Mouse (Mus musculus) liver, embryonic 13.5 days (tissue): ENCODE results near the gene Ulk4. TPM values are rescaled to one million over a fixed set of nuclear protein-coding genes. Genes with fewer than 3 reads are reported as not detected.
"Not testable (repeated sequence)": the region's sequence is repeated elsewhere in the genome, so short reads cannot be mapped to it uniquely, and the experiment has no call there.

Experiments
- ATAC-seq: fragments of 200-750 bp; cut with Nextera tagmentation; 2 replicates; pipeline ENCODE4 v1.8.0; 2017; ENCODE audit warnings: low read depth, mild to moderate bottlenecking, moderate number of reproducible peaks, moderate library complexity
- DNase-seq: peaks from one replicate; pipeline ENCODE4 v3.0.0; 2022
- H3K27ac ChIP-seq: fragments of 300-500 bp; sonication (generic); 2 replicates; pipeline ENCODE4 v1.5.1; 2015; ENCODE audit warnings: moderate library complexity, mild to moderate bottlenecking, inconsistent platforms
- H3K27me3 ChIP-seq: fragments of 300-500 bp; sonication (generic); 2 replicates; pipeline ENCODE4 v1.6.1; 2015; ENCODE audit warnings: mild to moderate bottlenecking, inconsistent platforms
- H3K36me3 ChIP-seq: fragments of 300-500 bp; sonication (generic); 2 replicates; pipeline ENCODE4 v1.6.1; 2015; ENCODE audit warnings: mild to moderate bottlenecking, inconsistent platforms
- H3K4me1 ChIP-seq: fragments of 300-500 bp; sonication (generic); replicated peaks from 2 replicates; pipeline ENCODE4 v1.6.1; 2015; ENCODE audit warnings: inconsistent platforms
- H3K4me2 ChIP-seq: fragments of 300-500 bp; sonication (generic); 2 replicates; pipeline ENCODE4 v1.6.1; 2015; ENCODE audit warnings: inconsistent platforms, mild to moderate bottlenecking, moderate library complexity
- H3K4me3 ChIP-seq: fragments of 300-500 bp; sonication (generic); replicated peaks from 2 replicates; pipeline ENCODE4 v1.5.1; 2015; ENCODE audit warnings: mild to moderate bottlenecking, inconsistent platforms
- H3K9ac ChIP-seq: fragments of 300-500 bp; sonication (generic); 2 replicates; pipeline ENCODE4 v1.6.1; 2015; ENCODE audit warnings: mild to moderate bottlenecking, inconsistent platforms
- H3K9me3 ChIP-seq: fragments of 300-500 bp; sonication (generic); replicated peaks from 2 replicates; pipeline ENCODE4 v1.6.1; 2016; ENCODE audit warnings: inconsistent platforms
- WGBS: fragments of 180-500 bp; shearing (Covaris S2); methylation state at CpG from one replicate; pipeline ENCODE4 v1.1.7; 2015; ENCODE audit not compliant: insufficient replicate concordance; 5-methylcytosine and 5-hydroxymethylcytosine counted together
- polyA plus RNA-seq: library from polyadenylated mRNA; unstranded; fragments of >200 nt; fragmentation: Nextera tagmentation; extraction: Ambion mirVana; gene quantifications from 2 replicates; pipeline ENCODE4 v1.2.1, GENCODE M21; 2015

The Ulk4 gene
- polyA plus RNA-seq, 1 experiment from 2014 or later, result 37.0 TPM

- Histone ChIP-seq H3K9me3 (no peaks in the 10 kb centered on the region), H3K4me1 (no peaks in the 10 kb centered on the region), H3K36me3 (no peaks in the 10 kb centered on the region), H3K9ac (no peak overlapping the region), H3K4me2 (no peak overlapping the region), H3K4me3 (no peak overlapping the region), H3K27me3 (no peaks in the 10 kb centered on the region), H3K27ac (no peak overlapping the region)
- 66% methylated on average over 7 of the region's 7 CpGs for WGBS
- ATAC-seq (no peak), DNase-seq (no peak)
Measured at GRCm38 (mm10) chr9:121058116-121058515, 218.9 kb downstream of the Ulk4 start.

GRCm38 (mm10) chr9:121057401-121057800 is 219.6 kb downstream of the Ulk4 start:
- Histone ChIP-seq H3K4me1 (no peaks in the 10 kb centered on the region), H3K9me3 (no peaks in the 10 kb centered on the region), H3K27me3 (no peaks in the 10 kb centered on the region), H3K4me3 (no peak overlapping the region), H3K27ac (no peak overlapping the region), H3K36me3 (no peaks in the 10 kb centered on the region), H3K4me2 (no peak overlapping the region), H3K9ac (no peak overlapping the region)
- ATAC-seq, result no peak
- no peak for DNase-seq
- 49% methylated on average over 9 of the region's 9 CpGs for WGBS

- no peaks in the 10 kb centered on the region for H3K27me3 ChIP-seq
- 60% methylated on average over 3 of the region's 3 CpGs for WGBS
- no peak overlapping the region for H3K4me3 ChIP-seq
- no peaks in the 10 kb centered on the region for H3K36me3 ChIP-seq
- H3K4me2 ChIP-seq, result no peak overlapping the region
- no peaks in the 10 kb centered on the region for H3K4me1 ChIP-seq
- DNase-seq (no peak), ATAC-seq (no peak)
- no peak overlapping the region for H3K9ac ChIP-seq
- H3K9me3 ChIP-seq, result no peaks in the 10 kb centered on the region
- H3K27ac ChIP-seq, result no peak overlapping the region
Measured at GRCm38 (mm10) chr9:121056526-121056925, 220.5 kb downstream of the Ulk4 start.

- Histone ChIP-seq H3K4me1 (no peaks in the 10 kb centered on the region), H3K4me3 (no peak overlapping the region), H3K9ac (no peak overlapping the region), H3K27me3 (no peaks in the 10 kb centered on the region), H3K9me3 (no peaks in the 10 kb centered on the region), H3K36me3 (no peaks in the 10 kb centered on the region), H3K27ac (no peak overlapping the region), H3K4me2 (no peak overlapping the region)
- WGBS, result 62% methylated on average over 5 of the region's 5 CpGs
- ATAC-seq, result no peak
- no peak for DNase-seq
Measured at GRCm38 (mm10) chr9:121056036-121056435, 221.0 kb downstream of the Ulk4 start.

GRCm38 (mm10) chr9:121045657-121046056 is 231.3 kb downstream of the Ulk4 start:
- not testable (repeated sequence) for H3K4me1 ChIP-seq, H3K9ac ChIP-seq, H3K27me3 ChIP-seq, H3K27ac ChIP-seq, H3K4me2 ChIP-seq, H3K36me3 ChIP-seq, H3K9me3 ChIP-seq, ATAC-seq, H3K4me3 ChIP-seq, DNase-seq
- WGBS, result 38% methylated on average over 9 of the region's 9 CpGs

- H3K9ac ChIP-seq, result no peak overlapping the region
- H3K4me2 ChIP-seq, result no peak overlapping the region
- H3K36me3 ChIP-seq, result no peaks in the 10 kb centered on the region
- no peaks in the 10 kb centered on the region for H3K9me3 ChIP-seq
- H3K27ac ChIP-seq, result no peak overlapping the region
- no peaks in the 10 kb centered on the region for H3K4me1 ChIP-seq
- no peak overlapping the region for H3K4me3 ChIP-seq
- DNase-seq (no peak), ATAC-seq (no peak)
- no peaks in the 10 kb centered on the region for H3K27me3 ChIP-seq
- 73% methylated on average over 17 of the region's 17 CpGs for WGBS
Measured at GRCm38 (mm10) chr9:121044471-121045206, 232.4 kb downstream of the Ulk4 start.

- 70% methylated on average over 4 of the region's 4 CpGs for WGBS
- Histone ChIP-seq H3K36me3 (no peaks in the 10 kb centered on the region), H3K4me2 (no peak overlapping the region), H3K4me3 (no peak overlapping the region), H3K9me3 (no peaks in the 10 kb centered on the region), H3K27me3 (no peaks in the 10 kb centered on the region), H3K27ac (no peak overlapping the region), H3K9ac (no peak overlapping the region), H3K4me1 (no peaks in the 10 kb centered on the region)
- DNase-seq (no peak), ATAC-seq (no peak)
Measured at GRCm38 (mm10) chr9:121043021-121043420, 234.0 kb downstream of the Ulk4 start.

- no peaks in the 10 kb centered on the region for H3K4me1 ChIP-seq
- no peaks in the 10 kb centered on the region for H3K27me3 ChIP-seq
- H3K36me3 ChIP-seq, result no peaks in the 10 kb centered on the region
- WGBS, result 63% methylated on average over 4 of the region's 4 CpGs
- no peak for ATAC-seq
- H3K4me3 ChIP-seq, result no peak overlapping the region
- no peak overlapping the region for H3K4me2 ChIP-seq
- H3K9me3 ChIP-seq, result no peaks in the 10 kb centered on the region
- H3K9ac ChIP-seq, result no peak overlapping the region
- H3K27ac ChIP-seq, result no peak overlapping the region
- no peak for DNase-seq
Measured at GRCm38 (mm10) chr9:121038396-121038795, 238.6 kb downstream of the Ulk4 start.

- Histone ChIP-seq H3K9me3 (no peaks in the 10 kb centered on the region), H3K27ac (no peak overlapping the region), H3K4me2 (no peak overlapping the region), H3K36me3 (no peaks in the 10 kb centered on the region), H3K4me1 (no peaks in the 10 kb centered on the region), H3K27me3 (no peaks in the 10 kb centered on the region), H3K4me3 (no peak overlapping the region), H3K9ac (no peak overlapping the region)
- DNase-seq, result no peak
- no peak for ATAC-seq
- whole genome bisulfite sequencing, result 74% methylated on average over 5 of the region's 5 CpGs
Measured at GRCm38 (mm10) chr9:121037975-121038374, 239.0 kb downstream of the Ulk4 start.

GRCm38 (mm10) chr9:121035296-121035695 is 241.7 kb downstream of the Ulk4 start:
- H3K36me3 ChIP-seq, result no peaks in the 10 kb centered on the region
- H3K27me3 ChIP-seq, result no peaks in the 10 kb centered on the region
- H3K4me3 ChIP-seq, result no peak overlapping the region
- no peak overlapping the region for H3K4me2 ChIP-seq
- DNase-seq (no peak), ATAC-seq (no peak)
- no peaks in the 10 kb centered on the region for H3K4me1 ChIP-seq
- H3K9me3 ChIP-seq, result no peaks in the 10 kb centered on the region
- 58% methylated on average over 6 of the region's 6 CpGs for WGBS
- no peak overlapping the region for H3K27ac ChIP-seq
- no peak overlapping the region for H3K9ac ChIP-seq

GRCm38 (mm10) chr9:121033596-121033995 is 243.4 kb downstream of the Ulk4 start:
- H3K36me3 ChIP-seq, result no peaks in the 10 kb centered on the region
- no peak overlapping the region for H3K27ac ChIP-seq
- WGBS, result 42% methylated on average over 4 of the region's 4 CpGs
- no peak overlapping the region for H3K9ac ChIP-seq
- H3K4me3 ChIP-seq, result no peak overlapping the region
- H3K4me1 ChIP-seq, result no peaks in the 10 kb centered on the region
- DNase-seq (no peak), ATAC-seq (no peak)
- no peaks in the 10 kb centered on the region for H3K9me3 ChIP-seq
- no peak overlapping the region for H3K4me2 ChIP-seq
- no peaks in the 10 kb centered on the region for H3K27me3 ChIP-seq

GRCm38 (mm10) chr9:121032322-121032964 is 244.6 kb downstream of the Ulk4 start:
- WGBS, result 66% methylated on average over 10 of the region's 10 CpGs
- DNase-seq, result no peak
- ATAC-seq, result no peak

More at GRCm38 (mm10) chr9:121032322-121032964, 244.6 kb downstream of the Ulk4 start:
- H3K4me1 ChIP-seq, result no peaks in the 10 kb centered on the region
- H3K27me3 ChIP-seq, result no peaks in the 10 kb centered on the region
- H3K9me3 ChIP-seq, result no peaks in the 10 kb centered on the region
- H3K9ac ChIP-seq, result no peak overlapping the region
- no peak overlapping the region for H3K27ac ChIP-seq
- H3K36me3 ChIP-seq, result no peaks in the 10 kb centered on the region
- H3K4me3 ChIP-seq, result no peak overlapping the region
- H3K4me2 ChIP-seq, result no peak overlapping the region
